Mouse (Mus musculus) CD4-positive, CD25-positive, alpha-beta regulatory T cell, adult 4 months (primary cell): ENCODE data around the gene A230072I06Rik. TPM values are rescaled to one million over a fixed set of nuclear protein-coding genes. Genes with fewer than 3 reads are reported as not detected.

ENCODE experiments used
- ATAC-seq: one replicate; pipeline ENCODE4 v1.8.0; 2017
- polyA plus RNA-seq, 2 experiments: library from polyadenylated mRNA; unstranded; fragments of 100-300 nt; shearing (Covaris generic); gene quantifications; one replicate each; pipeline ENCODE4 v1.2.1; 2017

Gene A230072I06Rik
- polyA plus RNA-seq, 2 experiments from 2014 or later = not detected

DNA sequence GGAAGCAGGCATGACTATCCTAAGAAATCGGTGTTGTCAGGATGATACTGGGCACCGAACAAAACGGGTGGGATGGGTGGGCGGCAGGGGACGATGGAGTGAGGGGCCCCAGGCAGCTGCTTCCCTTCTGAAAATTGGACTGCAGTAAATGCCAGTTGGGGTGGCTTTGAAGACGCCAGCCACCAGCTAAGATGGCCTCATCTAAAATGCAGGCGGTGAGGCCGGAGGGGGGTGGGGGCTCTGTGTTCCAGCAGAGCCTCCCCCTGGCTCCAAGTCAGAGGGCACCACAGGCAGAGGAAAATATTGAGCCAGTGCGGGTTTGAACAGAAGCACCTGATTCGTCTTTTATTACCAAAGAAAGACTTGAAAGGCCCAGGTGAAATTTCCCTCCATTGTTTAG is 45.9 kb downstream of the A230072I06Rik start:
- no peak for ATAC-seq

DNA sequence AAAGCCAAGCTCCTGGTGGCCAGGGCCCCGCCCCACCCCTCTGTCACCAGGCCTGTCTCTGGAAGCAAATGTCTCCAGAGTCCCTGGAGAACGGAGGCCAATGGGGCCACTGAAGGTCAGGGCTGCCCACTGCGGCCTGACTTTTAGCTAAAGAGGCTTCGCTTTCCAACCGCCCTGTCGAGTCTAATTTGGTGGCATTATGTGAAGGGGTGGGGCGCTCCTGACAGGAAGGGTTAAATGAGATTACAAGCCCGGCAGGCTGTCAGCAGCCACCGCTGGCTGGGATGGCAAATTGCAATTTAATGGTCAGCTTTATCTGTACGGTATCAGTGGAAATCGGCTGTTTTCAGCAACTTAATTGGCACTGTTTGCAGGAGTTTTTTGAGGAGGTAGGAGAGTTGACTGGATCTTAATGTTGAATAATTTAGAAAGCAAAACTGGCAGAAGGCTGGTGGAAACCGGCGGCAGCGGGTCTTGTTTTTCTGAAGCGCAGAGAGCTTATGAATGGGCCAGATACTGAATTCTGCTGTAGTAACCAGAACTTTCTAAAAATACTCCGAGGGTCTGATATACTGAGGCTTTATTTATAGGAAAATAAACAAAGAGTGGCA is 46.5 kb downstream of the A230072I06Rik start:
- ATAC-seq = no peak

DNA sequence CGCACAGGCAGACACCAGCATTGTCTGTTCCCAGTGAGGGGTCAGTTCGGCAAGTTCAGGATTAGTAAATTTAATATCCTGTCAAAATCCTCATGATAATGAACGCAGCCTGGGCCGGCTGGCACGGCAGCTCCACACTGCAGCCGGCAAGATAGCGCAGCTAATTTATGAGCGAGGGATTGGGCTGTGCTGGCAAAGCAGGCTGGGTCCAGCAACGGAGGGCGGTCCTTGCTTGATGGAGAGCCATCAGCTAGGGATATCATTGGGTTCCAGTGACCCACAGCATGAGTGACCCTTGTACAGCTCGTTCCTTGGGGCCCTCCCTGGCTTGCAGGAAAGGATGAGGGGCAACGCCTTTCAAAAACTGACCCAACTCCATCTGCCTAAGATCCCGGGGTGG is 48.6 kb downstream of the A230072I06Rik start:
- ATAC-seq = no peak

DNA sequence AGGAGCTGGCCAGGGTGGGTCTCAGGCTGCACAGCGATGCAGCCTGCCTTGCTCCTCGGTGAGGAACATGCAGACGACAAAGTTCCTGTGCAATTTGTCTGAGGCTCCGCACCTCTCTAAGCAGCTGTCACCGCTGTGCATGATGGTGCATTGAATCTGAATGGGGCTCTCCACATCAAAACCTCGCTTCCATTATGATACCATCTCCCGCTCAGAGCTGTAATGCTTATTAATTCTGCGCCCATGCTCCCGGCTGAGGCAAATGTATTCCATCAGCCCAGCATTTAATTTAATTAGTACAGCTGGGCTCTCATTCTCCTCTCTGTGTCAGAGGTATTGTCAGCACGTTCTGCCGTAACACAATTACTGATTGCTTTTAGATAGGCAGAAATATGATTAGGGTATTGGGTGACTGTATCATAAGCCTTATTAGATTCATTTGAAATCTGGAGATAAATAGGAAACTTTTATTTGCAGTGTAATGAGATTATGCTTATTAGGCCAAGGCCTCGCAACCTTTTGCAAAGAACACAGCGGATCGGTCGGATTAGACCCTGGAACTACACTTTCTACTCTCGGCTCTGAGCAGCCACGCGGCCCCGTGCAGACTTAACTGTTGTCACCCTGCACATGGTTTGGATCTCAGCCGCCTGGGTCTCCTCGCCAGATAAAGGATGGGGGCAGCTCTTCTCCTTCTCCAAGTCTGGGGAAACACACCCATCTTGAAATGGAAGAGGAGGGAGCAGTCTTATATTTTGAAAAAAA is 49.3 kb downstream of the A230072I06Rik start:
- no peak for ATAC-seq

DNA sequence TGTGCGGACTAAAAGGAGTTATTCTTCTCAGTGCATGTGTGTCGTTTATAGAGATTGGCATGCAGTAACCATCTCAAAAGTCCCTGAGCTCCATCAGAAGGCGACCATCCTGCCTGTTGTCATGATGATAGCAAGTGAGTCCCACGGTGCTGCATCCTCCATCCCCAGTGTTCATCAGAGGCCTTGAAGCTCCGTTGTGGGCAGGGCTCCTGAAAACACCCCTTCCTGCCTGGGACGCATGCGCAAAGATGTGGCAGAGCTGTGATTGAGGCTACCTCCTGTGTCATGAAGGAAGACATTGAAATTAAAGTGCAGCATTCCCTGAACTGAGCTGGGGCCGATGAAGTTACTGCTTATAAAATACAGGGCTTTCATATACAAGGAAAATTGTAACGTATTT is 49.9 kb downstream of the A230072I06Rik start:
- ATAC-seq = no peak

DNA sequence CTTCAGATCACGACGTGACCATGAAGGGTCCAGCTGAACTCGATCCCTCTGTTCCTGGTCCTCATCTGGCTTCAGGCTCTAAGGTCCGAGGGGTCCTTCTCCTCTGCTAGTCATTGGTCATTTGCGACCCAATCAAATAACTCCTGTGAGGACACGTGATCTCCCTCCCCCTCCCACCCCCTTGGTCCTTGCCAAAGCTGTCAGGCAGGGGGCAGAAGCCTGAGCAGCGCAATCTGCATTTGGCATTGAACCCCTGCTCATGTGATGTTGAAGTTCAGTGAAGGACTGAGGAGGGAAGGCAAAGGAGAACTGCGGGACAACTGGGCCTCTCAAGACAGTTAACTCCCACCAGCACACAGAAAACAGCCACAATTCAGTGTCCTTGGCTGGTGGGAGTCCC is 51.4 kb downstream of the A230072I06Rik start:
- no peak for ATAC-seq

Other genes with a start within 250 kb of the A230072I06Rik start
- not detected for gene Sox1, start 116.5 kb downstream of the A230072I06Rik start, polyA plus RNA-seq